Mouse (Mus musculus): ENCODE measurements around the gene Gng3.

DNA sequence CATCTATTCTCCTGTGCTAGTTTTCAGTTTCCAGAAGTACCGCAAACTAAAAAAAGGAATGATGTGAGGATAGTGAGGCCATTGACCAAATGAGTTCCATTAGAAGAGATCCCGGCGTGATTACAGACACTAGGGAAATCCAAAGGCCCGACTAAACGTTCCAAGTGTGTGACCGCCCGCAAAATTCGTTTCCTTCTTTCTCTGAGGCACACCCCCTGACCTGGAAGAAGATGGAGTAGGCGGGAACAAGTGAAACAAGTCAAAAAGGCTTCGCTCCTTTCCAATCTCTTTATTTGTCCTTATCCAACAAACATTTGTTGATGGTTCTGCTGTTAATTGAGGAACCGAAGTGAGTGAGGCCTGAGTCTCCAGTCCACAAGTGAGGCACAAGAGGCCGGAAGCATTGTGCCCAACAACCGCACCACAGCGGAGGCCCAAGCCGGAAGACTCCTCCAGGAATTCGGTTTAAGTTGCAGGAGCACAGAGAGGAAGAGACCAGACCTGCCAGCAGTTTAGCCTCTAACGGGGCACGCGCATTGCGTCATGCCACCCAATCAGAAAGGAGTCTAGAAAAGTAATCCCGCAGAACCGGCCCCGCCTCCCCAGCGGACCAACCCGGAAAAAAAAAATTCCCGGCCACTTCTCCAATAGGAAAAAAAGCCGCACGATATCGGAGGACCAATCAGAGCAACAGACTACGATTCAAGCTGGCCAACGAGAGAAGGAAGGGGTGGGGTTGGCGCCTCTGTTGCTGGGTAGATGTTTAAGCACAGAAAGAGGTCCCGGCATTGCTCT, 20.0 kb downstream of the Gng3 start, which contains the start of gene Ttc9c:
- TF ChIP-seq CTCF (IDR thresholded peaks at IDR 0.05; ENCODE audit: extremely low read depth, insufficient read length, insufficient replicate concordance, low read depth, low read length) (no peak), POLR2A (IDR thresholded peaks at IDR 0.05; ENCODE audit: low read depth, low read length) (peak; percentile 70)
